Mouse (Mus musculus) gastrocnemius, postnatal 36 days (tissue): Measurements from ENCODE around the gene Mylk. TPM values are rescaled to one million over a fixed set of nuclear protein-coding genes. Genes with fewer than 3 reads are reported as not detected.

ENCODE experiments used
- DNase-seq, 2 experiments: peaks; one replicate each; pipeline ENCODE4 v3.0.0; 2022
- intact Hi-C: fragments of 180-260 bp; cut with DNase I; formaldehyde crosslinking; loops from one replicate; pipeline ENCODE4 v1.15.1; 2025
- total RNA-seq, 2 experiments: library from RNA; stranded (reverse); gene quantifications; 2 replicates each; pipeline ENCODE4 v1.2.3; 2021

Gene Mylk
- total RNA-seq, 2 experiments from 2014 or later, result 18.6 to 24.2 TPM

GRCm38 (mm10) chr16:34899997-34900396 lies 155.0 kb downstream of the Mylk start:
- intact Hi-C loops, result no loop called here
- no peak for DNase-seq

DNA sequence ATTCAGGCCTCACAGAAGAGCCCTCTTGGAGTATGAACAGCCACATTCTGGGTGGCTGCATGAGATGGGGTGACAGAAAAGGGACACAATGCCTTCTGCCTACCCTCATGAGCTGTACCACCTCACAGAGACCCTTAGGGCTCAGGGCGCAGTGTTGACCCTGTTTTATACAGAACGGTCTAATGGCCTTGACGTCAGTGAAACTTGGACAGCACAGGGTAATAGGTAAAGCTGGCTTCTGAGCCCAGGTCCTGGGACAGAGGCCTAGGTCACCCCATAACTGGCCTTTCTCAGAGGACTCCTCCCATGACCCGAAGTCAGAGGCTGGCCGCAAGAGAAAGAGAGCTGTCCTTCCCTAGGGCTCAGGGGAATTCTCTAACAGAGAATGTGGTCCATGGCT lies 155.5 kb downstream of the Mylk start:
- DNase-seq, result no peak
- intact Hi-C loops, result no loop called here

- no peak for DNase-seq
- intact Hi-C loops, result no loop called here
These were observed 156.0 kb downstream of the Mylk start for GRCm38 (mm10) chr16:34901031-34901430.

- intact Hi-C loops, result loop anchor here (1.0 kb wide), 1 partner anchor 66 kb away; no protein-coding TSS in a partner anchor
- DNase-seq, result no peak
These were observed 156.7 kb downstream of the Mylk start for GRCm38 (mm10) chr16:34901611-34902293.

GRCm38 (mm10) chr16:34902294-34902680 lies 157.3 kb downstream of the Mylk start:
- DNase-seq, result peak; percentile 61 to 67
- intact Hi-C loops, result loop anchor here (1.0 kb wide), 1 partner anchor 65 kb away; no protein-coding TSS in a partner anchor

GRCm38 (mm10) chr16:34902761-34903160 lies 157.8 kb downstream of the Mylk start:
- DNase-seq, result no peak
- intact Hi-C loops, result loop anchor here (1.0 kb wide), 1 partner anchor 65 kb away; no protein-coding TSS in a partner anchor

DNA sequence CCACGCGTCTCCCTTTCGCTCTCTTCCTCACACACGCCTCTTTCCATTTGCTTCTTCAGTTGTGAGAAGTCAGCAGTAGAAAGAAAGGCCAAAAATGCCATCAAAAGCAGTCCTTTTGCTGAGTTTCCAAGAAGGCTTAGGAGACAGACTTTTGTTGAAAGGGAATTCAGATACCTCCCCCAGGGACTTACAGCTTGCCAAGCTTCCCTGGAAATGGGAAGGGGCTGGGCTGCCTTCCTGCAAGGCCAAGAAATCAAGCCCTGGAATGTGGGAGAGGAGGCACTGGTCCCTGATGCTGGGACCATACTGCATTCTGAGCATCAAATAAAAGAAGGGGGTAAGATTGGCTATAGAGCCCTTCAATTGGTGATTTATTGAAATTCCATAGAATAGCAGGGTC lies 159.9 kb downstream of the Mylk start:
- intact Hi-C loops, result no loop called here
- DNase-seq, result no peak

- DNase-seq, result peak in 1 of 2 experiments; percentile 46
- intact Hi-C loops, result no loop called here
These were observed 164.4 kb downstream of the Mylk start for GRCm38 (mm10) chr16:34909437-34909836.

DNA sequence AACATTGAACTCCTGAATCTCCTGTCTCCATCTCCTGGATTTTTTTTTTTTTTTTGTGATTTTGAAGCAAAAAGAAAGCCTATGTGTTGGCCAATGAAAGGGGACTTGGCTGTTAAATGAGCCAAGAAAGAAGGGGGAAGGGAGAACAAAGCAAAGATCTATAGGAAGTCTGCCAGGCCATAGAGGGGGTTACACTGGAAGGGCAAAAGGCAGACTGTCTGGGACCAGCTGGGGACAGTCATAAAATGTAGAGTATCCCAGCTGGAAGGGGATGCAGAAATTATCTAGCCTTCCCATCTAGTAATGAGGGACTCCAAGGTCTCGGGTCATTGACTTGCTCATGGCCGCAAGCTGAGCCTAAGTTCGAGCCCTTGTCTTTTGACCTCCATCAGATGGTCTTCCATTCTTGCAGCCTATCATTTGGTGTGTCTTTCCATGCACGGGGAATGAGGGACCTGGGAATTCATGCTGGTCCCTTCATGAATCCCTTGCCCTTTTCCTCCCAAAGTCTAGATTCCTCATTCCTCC lies 172.4 kb downstream of the Mylk start:
- intact Hi-C loops, result no loop called here
- no peak for DNase-seq

GRCm38 (mm10) chr16:34920182-34920581 lies 175.2 kb downstream of the Mylk start:
- DNase-seq, result no peak
- intact Hi-C loops, result no loop called here

DNA sequence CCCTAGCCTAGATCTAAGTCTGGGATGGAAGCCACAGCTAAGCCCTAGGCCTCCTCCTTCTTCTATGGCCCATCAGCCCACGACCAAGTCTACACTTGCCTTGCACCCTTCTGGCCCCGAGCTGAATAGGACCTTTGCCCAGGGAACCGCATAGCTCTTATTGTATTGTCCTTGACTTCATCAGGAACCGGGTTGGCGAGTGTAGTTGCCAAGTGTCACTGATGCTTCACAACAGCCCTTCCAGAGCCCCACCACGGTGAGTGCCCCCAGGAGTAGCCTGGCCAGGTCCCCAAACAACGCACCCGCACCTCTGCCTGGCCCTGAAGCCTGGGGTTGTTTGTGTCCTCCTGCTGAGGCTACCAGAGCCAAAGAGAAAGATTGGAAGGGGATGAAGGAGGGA lies 175.9 kb downstream of the Mylk start:
- DNase-seq, result no peak
- intact Hi-C loops, result loop anchor here (1.0 kb wide), 1 partner anchor 46 kb away; no protein-coding TSS in a partner anchor

- intact Hi-C loops, result loop anchor here (1.0 kb wide), 1 partner anchor 46 kb away; no protein-coding TSS in a partner anchor
- no peak for DNase-seq
These were observed 176.3 kb downstream of the Mylk start for GRCm38 (mm10) chr16:34921319-34921718.

GRCm38 (mm10) chr16:34923630-34924029 lies 178.6 kb downstream of the Mylk start:
- no peak for DNase-seq
- intact Hi-C loops, result no loop called here

GRCm38 (mm10) chr16:34924324-34924723 lies 179.3 kb downstream of the Mylk start:
- intact Hi-C loops, result no loop called here
- DNase-seq, result no peak

- DNase-seq, result peak; percentile 55 to 66
- intact Hi-C loops, result no loop called here
These were observed 180.1 kb downstream of the Mylk start for GRCm38 (mm10) chr16:34924937-34925618.

DNA sequence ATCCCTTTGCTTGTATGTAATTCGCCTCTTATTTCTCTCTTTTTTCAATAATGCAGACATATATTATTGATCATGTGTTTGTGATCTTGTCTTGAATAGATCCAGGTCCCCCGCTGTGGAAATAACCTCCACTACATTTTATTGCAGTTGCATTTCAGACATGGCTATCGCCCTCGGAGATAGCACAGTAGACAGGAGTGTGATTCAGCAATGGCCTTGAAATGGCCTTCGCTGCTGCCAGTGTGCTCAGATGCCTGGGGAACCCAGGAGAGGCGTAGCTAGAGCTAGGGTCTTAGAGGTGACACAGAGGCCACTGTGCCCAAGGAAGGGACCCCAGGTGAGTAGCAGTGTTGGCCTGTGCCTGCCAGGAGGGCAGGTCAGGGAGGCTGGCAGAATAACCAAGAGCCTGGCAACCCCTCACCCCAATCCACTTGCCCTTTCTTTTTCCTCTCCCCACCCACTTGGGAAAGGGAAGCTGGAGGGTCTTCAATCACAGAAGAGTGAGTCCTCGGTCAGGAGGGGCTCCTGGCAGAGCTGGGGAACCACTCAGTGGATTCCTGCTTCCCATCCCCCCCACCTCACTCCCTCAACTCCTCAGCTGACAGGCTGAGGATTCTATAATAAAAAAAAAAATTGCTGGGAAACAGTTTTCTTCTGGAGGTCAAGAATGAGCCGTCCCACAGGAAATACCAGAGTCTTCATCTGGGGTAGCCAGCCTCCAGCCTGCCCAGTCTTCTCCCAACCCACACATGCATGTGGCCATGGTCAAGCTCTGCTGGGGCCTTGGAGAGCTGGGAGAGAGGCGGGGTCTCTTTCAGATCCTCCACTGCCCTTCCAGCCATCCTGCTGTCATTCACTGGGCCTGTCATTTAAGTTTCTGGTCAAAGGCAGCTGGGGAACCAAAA lies 181.8 kb downstream of the Mylk start:
- intact Hi-C loops, result no loop called here
- no peak for DNase-seq

DNA sequence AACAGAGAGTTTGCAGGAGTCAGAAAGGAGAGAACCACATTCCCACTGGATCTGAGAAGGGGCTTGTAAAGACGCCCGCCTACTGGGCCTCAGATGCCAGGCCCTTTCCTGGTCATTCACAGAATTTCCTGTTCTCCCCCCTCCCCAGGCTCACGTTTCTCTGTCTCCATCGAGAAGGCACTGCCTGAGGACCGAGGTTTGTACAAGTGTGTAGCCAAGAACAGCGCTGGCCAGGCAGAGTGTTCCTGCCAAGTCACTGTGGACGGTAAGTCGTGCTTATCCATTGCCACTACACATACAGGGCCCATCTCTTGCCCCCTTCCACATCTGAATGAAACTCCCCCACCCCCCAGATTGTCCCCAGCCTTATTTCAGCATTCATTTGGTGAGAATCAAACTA lies 184.7 kb downstream of the Mylk start:
- no peak for DNase-seq
- intact Hi-C loops, result no loop called here

- no peak for DNase-seq
These were observed 185.1 kb downstream of the Mylk start for GRCm38 (mm10) chr16:34930110-34930509.

GRCm38 (mm10) chr16:34931306-34931705 lies 186.3 kb downstream of the Mylk start:
- no peak for DNase-seq
- intact Hi-C loops, result no loop called here

More at GRCm38 (mm10) chr16:34930110-34930509, 185.1 kb downstream of the Mylk start:
- intact Hi-C loops, result no loop called here

GRCm38 (mm10) chr16:34933173-34933572 lies 188.2 kb downstream of the Mylk start:
- intact Hi-C loops, result no loop called here
- DNase-seq, result no peak

GRCm38 (mm10) chr16:34934486-34934885 lies 189.5 kb downstream of the Mylk start:
- no peak for DNase-seq
- intact Hi-C loops, result no loop called here
